Mouse (Mus musculus): ENCODE data around the gene Twist2.

- no peak for TF ChIP-seq POLR2A (IDR thresholded peaks at IDR 0.05; ENCODE audit: borderline replicate concordance, low read depth, low read length)
- TF ChIP-seq CTCF (IDR thresholded peaks at IDR 0.05; ENCODE audit: low read depth, low read length) = no peak
Observed at GRCm38 (mm10) chr1:91880156-91880555, 78.9 kb downstream of the Twist2 start.

All from bone marrow macrophage, adult 2 months (primary cell).